Mouse (Mus musculus) CH12.LX (cell line): ENCODE measurements around the gene Smim13. TPM values are rescaled to one million over a fixed set of nuclear protein-coding genes. Genes with fewer than 3 reads are reported as not detected.

Experiments used
- DNase-seq: peaks from one replicate; pipeline ENCODE4 v3.0.0-alpha.2; 2013; ENCODE audit errors: extremely low read depth
- H3K27ac ChIP-seq: 2 replicates; pipeline ENCODE4 v1.5.1; 2012; ENCODE audit warnings: low read depth, mild to moderate bottlenecking, control low read depth, moderate library complexity; ENCODE audit not compliant: insufficient read depth
- H3K27me3 ChIP-seq: replicated peaks from 2 replicates; pipeline ENCODE3; 2012; ENCODE audit warnings: inconsistent platforms
- H3K36me3 ChIP-seq, 2 experiments: replicated peaks in 1 of 2; 2 replicates each; pipeline versions ENCODE3 to v1.6.1; 2012; ENCODE audit warnings: inconsistent platforms in 1 of 2, low read length in 1 of 2, mild to moderate bottlenecking in 1 of 2, mixed read lengths in 1 of 2, moderate library complexity in 1 of 2; ENCODE audit not compliant: control insufficient read depth in 1 of 2, insufficient read depth in 1 of 2
- H3K4me1 ChIP-seq, 2 experiments: 2 replicates each; pipeline ENCODE4 v1.6.1; 2012; ENCODE audit warnings: inconsistent platforms in 1 of 2, moderate library complexity in 1 of 2; ENCODE audit not compliant: insufficient read depth in 2 of 2, control insufficient read depth in 1 of 2
- H3K4me2 ChIP-seq: 2 replicates; pipeline ENCODE4 v1.6.1; 2012; ENCODE audit warnings: low read depth, mild to moderate bottlenecking, control low read depth; ENCODE audit not compliant: poor library complexity, insufficient read depth, severe bottlenecking
- H3K4me3 ChIP-seq, 3 experiments: fragments of 150-350 bp in 1 of 3; sonication (generic) in 1 of 3; replicated peaks in 1 of 3; 2 replicates each; pipeline versions ENCODE3 to v1.5.1; 2011 to 2012; ENCODE audit warnings: low read depth in 2 of 3, low read length in 2 of 3, mild to moderate bottlenecking in 2 of 3, moderate library complexity in 2 of 3, control low read depth in 1 of 3, improper control_type of control experiment in 1 of 3, inconsistent platforms in 1 of 3, mixed read lengths in 1 of 3; ENCODE audit not compliant: poor library complexity in 1 of 3
- H3K79me2 ChIP-seq: replicated peaks from 2 replicates; pipeline ENCODE4 v1.6.1; 2012; ENCODE audit warnings: mild to moderate bottlenecking, moderate library complexity; ENCODE audit not compliant: control insufficient read depth, poor library complexity, insufficient read depth, severe bottlenecking; ENCODE audit errors: extremely low read depth
- H3K9ac ChIP-seq: 2 replicates; pipeline ENCODE4 v1.6.1; 2012; ENCODE audit warnings: low read depth, mild to moderate bottlenecking, control low read depth, moderate library complexity; ENCODE audit not compliant: insufficient read depth
- H3K9me3 ChIP-seq: replicated peaks from 2 replicates; pipeline ENCODE3; 2012; ENCODE audit warnings: low read length, inconsistent platforms, mixed read lengths
- BHLHE40 ChIP-seq: IDR thresholded peaks from 2 replicates; pipeline ENCODE4 v1.6.1; 2011; ENCODE audit warnings: mild to moderate bottlenecking, low read depth, low read length, improper control_type of control experiment
- CHD1 ChIP-seq: IDR thresholded peaks from 2 replicates; pipeline ENCODE4 v1.6.1; 2012; ENCODE audit warnings: low read depth, low read length, improper control_type of control experiment, inconsistent platforms
- CHD2 ChIP-seq: IDR thresholded peaks from 2 replicates; pipeline ENCODE4 v1.6.1; 2011; ENCODE audit warnings: low read length, improper control_type of control experiment
- CTCF ChIP-seq, 2 experiments: IDR thresholded peaks in 1 of 2; conservative IDR thresholded peaks in 1 of 2; 2 replicates each; pipeline ENCODE4 v1.5.1; 2011 to 2012; ENCODE audit warnings: low read depth in 2 of 2, low read length in 2 of 2, improper control_type of control experiment in 1 of 2, inconsistent platforms in 1 of 2, mild to moderate bottlenecking in 1 of 2, moderate library complexity in 1 of 2
- GABPA ChIP-seq: IDR thresholded peaks from 2 replicates; pipeline ENCODE4 v1.6.1; 2012; ENCODE audit warnings: low read depth, low read length, improper control_type of control experiment, inconsistent platforms; ENCODE audit not compliant: insufficient replicate concordance
- IRF4 ChIP-seq: IDR thresholded peaks from 2 replicates; pipeline ENCODE4 v1.6.1; 2014; ENCODE audit warnings: low read depth, mild to moderate bottlenecking, inconsistent platforms, low read length, improper control_type of control experiment
- MAZ ChIP-seq: IDR thresholded peaks from 2 replicates; pipeline ENCODE4 v1.6.1; 2012; ENCODE audit warnings: low read depth, mild to moderate bottlenecking, inconsistent platforms, low read length, improper control_type of control experiment, moderate library complexity
- MEF2A ChIP-seq: IDR thresholded peaks from 2 replicates; pipeline ENCODE4 v1.6.1; 2014; ENCODE audit warnings: low read depth, mild to moderate bottlenecking, inconsistent platforms, low read length, improper control_type of control experiment, borderline replicate concordance
- MXI1 ChIP-seq: IDR thresholded peaks from 2 replicates; pipeline ENCODE4 v1.6.1; 2011; ENCODE audit warnings: mild to moderate bottlenecking, low read depth, low read length, improper control_type of control experiment
- MYC ChIP-seq: IDR thresholded peaks from 2 replicates; pipeline ENCODE4 v1.6.1; 2011; ENCODE audit warnings: low read depth, mild to moderate bottlenecking, improper control_type of control experiment, low read length
- NELFE ChIP-seq: IDR thresholded peaks from 2 replicates; pipeline ENCODE4 v1.6.1; 2011; ENCODE audit warnings: low read depth, low read length, improper control_type of control experiment
- NRF1 ChIP-seq: IDR thresholded peaks from 2 replicates; pipeline ENCODE4 v1.6.1; 2014; ENCODE audit warnings: low read depth, mild to moderate bottlenecking, inconsistent platforms, low read length, improper control_type of control experiment, moderate library complexity
- SMC3 ChIP-seq: IDR thresholded peaks from 2 replicates; pipeline ENCODE4 v1.6.1; 2011; ENCODE audit warnings: low read depth, low read length, improper control_type of control experiment
- UBTF ChIP-seq: IDR thresholded peaks from 2 replicates; pipeline ENCODE4 v1.6.1; 2012; ENCODE audit warnings: low read depth, mild to moderate bottlenecking, inconsistent platforms, low read length, improper control_type of control experiment, moderate library complexity
- USF2 ChIP-seq: conservative IDR thresholded peaks from 2 replicates; pipeline ENCODE4 v1.6.1; 2011; ENCODE audit warnings: low read depth, low read length, improper control_type of control experiment
- ZC3H11A ChIP-seq: IDR thresholded peaks from 2 replicates; pipeline ENCODE4 v1.6.1; 2012; ENCODE audit warnings: low read depth, mild to moderate bottlenecking, inconsistent platforms, low read length, improper control_type of control experiment
- ZKSCAN1 ChIP-seq: IDR thresholded peaks from 2 replicates; pipeline ENCODE4 v1.6.1; 2012; ENCODE audit warnings: low read depth, inconsistent platforms, low read length, improper control_type of control experiment, borderline replicate concordance
- ZNF384 ChIP-seq: IDR thresholded peaks from 2 replicates; pipeline ENCODE4 v1.6.1; 2012; ENCODE audit warnings: low read depth, low read length, improper control_type of control experiment, inconsistent platforms
- dilution Hi-C: fragments of 300-500 bp; cut with MboI; formaldehyde crosslinking; loops from 2 replicates; pipeline ENCODE4 v1.14.3; 2020; ENCODE audit warnings: low sequenced_read_pairs; ENCODE audit not compliant: extremely low pct_unique_long_range_greater_than_20kb, extremely low pct_ligation_motif_present
- in situ Hi-C: fragments of 300-500 bp; cut with MboI; formaldehyde crosslinking; loops from 3 replicates; pipeline ENCODE4 v1.14.3; 2019; ENCODE audit warnings: low sequenced_read_pairs, low pct_ligation_motif_present, low pct_unique_long_range_greater_than_20kb, mixed read lengths
- polyA plus RNA-seq: library from polyadenylated mRNA; unstranded; fragments of >175 nt; gene quantifications from 2 replicates; pipeline ENCODE4 v1.2.1, GENCODE M21; 2012; ENCODE audit warnings: low read depth; ENCODE audit not compliant: insufficient read length
- total RNA-seq, 2 experiments: library from RNA; depleted of rRNA; stranded (reverse); fragments of 300-350 nt in 1 of 2; fragments of >200 nt in 1 of 2; gene quantifications; 2 replicates each; pipeline ENCODE4 v1.2.3; 2012 to 2014

The Smim13 gene
- total and polyA plus RNA-seq, 3 experiments, result 4.4 to 13.4 (median 11.6) TPM

- H3K27ac ChIP-seq, result no peak within 1 kb of the TSS
- no peak for DNase-seq
- H3K4me3 ChIP-seq, result no peak within 1 kb of the TSS
- 0 out of 2 replicates have a peak, but pooled peaks cover 2% of the 10 kb centered on the region for H3K79me2 ChIP-seq
- H3K36me3 ChIP-seq, result peaks cover 0 to 40% of the 10 kb centered on the region in 2 experiments
- H3K27me3 ChIP-seq, result no peaks in the 10 kb centered on the region
- in situ Hi-C loops (no loop called here), dilution Hi-C loops (no loop called here)
- TF ChIP-seq NRF1, result no peak
- TF ChIP-seq ZC3H11A, result no peak
- TF ChIP-seq SMC3, result no peak
- no peak for TF ChIP-seq MAZ
- TF ChIP-seq IRF4, result no peak
- TF ChIP-seq BHLHE40, result no peak
- TF ChIP-seq NELFE, result no peak
- TF ChIP-seq MEF2A, result no peak
- no peak for TF ChIP-seq MYC
- TF ChIP-seq MXI1, result no peak
- TF ChIP-seq CTCF (conservative IDR thresholded peaks at IDR 0.05 in 1 of 2, IDR thresholded peaks at IDR 0.05 in 1 of 2; ENCODE audit: low read depth in 2 of 2, low read length in 2 of 2), result no peak
- TF ChIP-seq CHD2, result no peak
- no peak within 1 kb of the TSS for H3K4me2 ChIP-seq
- peaks cover 2% of the 10 kb centered on the region for H3K9me3 ChIP-seq
- peaks cover 0 to 3% of the 10 kb centered on the region in 2 experiments; a peak in 1 of 4 replicates for H3K4me1 ChIP-seq
- no peak within 1 kb of the TSS for H3K9ac ChIP-seq
These were observed 24.4 kb downstream of the Smim13 start, which contains the start of gene Gm17364 for GRCm38 (mm10) chr13:41273927-41274650. Gene Gm17364, minus strand, starts transcription at chr13:41273977.

- dilution Hi-C loops (no loop called here), in situ Hi-C loops (loop anchor here (5.0 kb wide), 2 partner anchors 287 to 357 kb away; no protein-coding TSS in a partner anchor)
- no peak overlapping the region for H3K4me3 ChIP-seq
These were observed 31.1 kb downstream of the Smim13 start for GRCm38 (mm10) chr13:41280696-41281095.

More at GRCm38 (mm10) chr13:41280696-41281095, 31.1 kb downstream of the Smim13 start:
- no peak overlapping the region for H3K4me2 ChIP-seq
- no peaks in the 10 kb centered on the region for H3K79me2 ChIP-seq
- no peaks in the 10 kb centered on the region for H3K4me1 ChIP-seq
- peaks cover 0 to 2% of the 10 kb centered on the region in 2 experiments for H3K36me3 ChIP-seq
- H3K27ac ChIP-seq, result no peak overlapping the region
- no peak for TF ChIP-seq ZKSCAN1
- no peak for TF ChIP-seq USF2
- TF ChIP-seq MXI1, result no peak
- TF ChIP-seq CHD1, result no peak
- no peak for TF ChIP-seq UBTF
- no peak for TF ChIP-seq ZNF384
- no peak for TF ChIP-seq GABPA
- DNase-seq, result no peak
- H3K9ac ChIP-seq, result no peak overlapping the region
- H3K9me3 ChIP-seq, result peaks cover 2% of the 10 kb centered on the region
- H3K27me3 ChIP-seq, result no peaks in the 10 kb centered on the region
